Mouse (Mus musculus) gastrocnemius, adult 2 months (tissue): ENCODE data around the gene Tnfsf8. TPM values are rescaled to one million over a fixed set of nuclear protein-coding genes. Genes with fewer than 3 reads are reported as not detected.

Experiments used
- DNase-seq: peaks from one replicate; pipeline ENCODE4 v3.0.0; 2022
- H3K27ac ChIP-seq: fragments of 200-600 bp; 2 replicates; pipeline ENCODE4 v1.8.1; 2022; ENCODE audit warnings: mild to moderate bottlenecking
- H3K4me3 ChIP-seq: fragments of 200-600 bp; 2 replicates; pipeline ENCODE4 v1.8.1; 2022; ENCODE audit warnings: mild to moderate bottlenecking, moderate library complexity
- CTCF ChIP-seq: fragments of 200-600 bp; IDR thresholded peaks from 2 replicates; pipeline ENCODE4 v1.8.1; 2022; ENCODE audit warnings: antibody characterized with exemption, mild to moderate bottlenecking, moderate library complexity
- intact Hi-C: fragments of 180-260 bp; cut with DNase I; formaldehyde crosslinking; loops from one replicate; pipeline ENCODE4 v1.15.1; 2025
- long read RNA-seq, 2 experiments: library from polyadenylated mRNA; stranded (forward); transcript quantifications; one replicate each; pipeline ENCODE4 v2.0.0; 2021
- total RNA-seq, 2 experiments: library from RNA; stranded (reverse); gene quantifications; 2 replicates each; pipeline ENCODE4 v1.2.3; 2021

Gene Tnfsf8
- total RNA-seq: not detected
- long read RNA-seq, experiment 1: 0 reads
- long read RNA-seq, experiment 2: 0 reads

GRCm38 (mm10) chr4:63860688-63861540 lies at the start of gene Tnfsf8:
Tnfsf8 (minus strand) TSS chr4:63861347.
- intact Hi-C loops: no loop called here
- Histone ChIP-seq H3K27ac (no peak within 1 kb of the TSS), H3K4me3 (no peak within 1 kb of the TSS)
- DNase-seq: no peak
- no peak for TF ChIP-seq CTCF

DNA sequence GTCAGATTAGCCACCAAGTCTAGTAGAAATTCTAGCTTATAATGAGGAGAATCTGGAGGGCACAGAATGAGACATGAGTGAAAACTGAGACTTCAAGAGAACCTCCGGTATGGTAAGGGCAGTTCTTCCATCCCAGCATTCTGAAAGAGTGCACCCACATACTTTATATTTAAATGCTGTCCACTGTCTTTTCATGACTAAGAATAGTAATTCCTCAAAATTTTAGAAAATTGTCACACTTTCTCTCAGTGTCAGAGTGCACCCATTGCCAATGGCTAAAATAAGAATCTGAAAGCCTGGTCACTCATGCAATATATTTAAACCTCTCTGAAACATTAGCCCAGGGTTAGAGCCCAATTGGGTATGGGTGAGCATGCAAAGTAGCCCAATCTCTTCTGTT lies 47.4 kb upstream of the Tnfsf8 start:
- DNase-seq: no peak
- intact Hi-C loops: no loop called here
- Histone ChIP-seq H3K27ac (no peak overlapping the region), H3K4me3 (no peak overlapping the region)
- no peak for TF ChIP-seq CTCF

DNA sequence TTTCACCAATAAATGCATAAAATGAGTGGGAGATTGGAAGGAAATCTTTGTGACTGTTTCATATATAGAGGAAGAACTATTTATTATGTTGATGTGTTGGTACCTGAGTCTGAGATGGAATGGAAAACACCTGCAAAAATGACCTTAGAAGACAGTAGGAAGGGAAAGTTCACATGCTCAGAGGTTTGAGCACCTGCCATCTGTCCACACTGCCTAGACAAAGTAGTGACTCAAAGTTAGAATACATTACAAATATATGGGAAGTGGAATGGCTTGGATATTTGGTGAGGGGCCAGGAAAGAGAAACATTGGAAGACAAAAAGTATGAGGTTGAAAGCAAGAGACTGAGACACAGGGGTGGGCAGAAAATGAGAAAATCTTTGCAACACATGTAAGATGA lies 46.3 kb upstream of the Tnfsf8 start:
- intact Hi-C loops: no loop called here
- DNase-seq: no peak
- Histone ChIP-seq H3K4me3 (no peak overlapping the region), H3K27ac (no peak overlapping the region)
- TF ChIP-seq CTCF: no peak

GRCm38 (mm10) chr4:63906050-63906449 lies 44.9 kb upstream of the Tnfsf8 start:
- no peak for DNase-seq
- intact Hi-C loops: no loop called here

GRCm38 (mm10) chr4:63899081-63899523 lies 38.0 kb upstream of the Tnfsf8 start:
- no peak for DNase-seq
- H3K4me3 ChIP-seq: no peak overlapping the region
- TF ChIP-seq CTCF: no peak
- H3K27ac ChIP-seq: no peak overlapping the region
- intact Hi-C loops: no loop called here

More at GRCm38 (mm10) chr4:63906050-63906449, 44.9 kb upstream of the Tnfsf8 start:
- Histone ChIP-seq H3K4me3 (no peak overlapping the region), H3K27ac (no peak overlapping the region)
- no peak for TF ChIP-seq CTCF

GRCm38 (mm10) chr4:63897152-63897551 lies 36.0 kb upstream of the Tnfsf8 start:
- no peak overlapping the region for H3K27ac ChIP-seq
- DNase-seq: no peak
- H3K4me3 ChIP-seq: no peak overlapping the region
- intact Hi-C loops: no loop called here
- no peak for TF ChIP-seq CTCF

DNA sequence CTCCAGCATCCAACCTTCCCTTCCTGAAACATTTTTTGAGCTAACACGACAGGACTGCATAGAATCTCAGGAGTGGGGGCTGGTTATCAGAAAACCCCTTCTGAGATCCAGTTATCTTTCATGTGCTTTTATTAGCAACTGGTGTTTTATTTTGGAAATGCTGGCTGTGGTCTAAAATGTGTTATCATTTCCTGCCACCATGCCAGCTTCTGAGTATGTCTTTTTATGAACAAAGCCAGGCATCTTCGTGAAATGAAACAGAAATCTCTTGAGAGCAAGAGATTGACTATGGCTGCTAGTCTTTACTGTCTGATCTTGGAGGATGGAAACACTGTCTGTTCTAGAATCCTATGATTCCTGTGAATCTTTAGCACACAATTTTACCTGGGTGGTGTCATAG lies 25.0 kb upstream of the Tnfsf8 start:
- no peak for TF ChIP-seq CTCF
- no peak overlapping the region for H3K27ac ChIP-seq
- DNase-seq: no peak
- H3K4me3 ChIP-seq: no peak overlapping the region
- intact Hi-C loops: no loop called here

DNA sequence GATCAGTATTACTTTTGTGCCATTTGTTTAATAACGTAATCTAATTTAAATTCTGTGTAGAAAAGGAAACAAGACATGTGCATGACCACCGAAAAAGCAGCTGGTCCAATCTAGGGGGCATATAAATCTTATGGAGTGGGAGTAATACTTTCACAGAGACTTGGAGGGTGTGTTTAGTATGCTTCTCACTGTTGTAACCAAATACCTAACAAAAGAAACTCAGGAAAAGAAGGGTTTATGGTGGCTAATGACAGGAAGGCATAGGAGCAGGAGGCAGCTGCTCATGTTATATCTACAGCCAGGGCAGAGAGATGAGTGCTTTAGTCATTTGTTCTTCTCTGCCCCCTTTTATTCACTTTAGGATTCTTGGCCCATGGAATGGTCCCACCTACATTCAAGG lies 15.6 kb upstream of the Tnfsf8 start:
- no peak overlapping the region for H3K4me3 ChIP-seq
- DNase-seq: no peak
- TF ChIP-seq CTCF: no peak
- no peak overlapping the region for H3K27ac ChIP-seq
- intact Hi-C loops: no loop called here

DNA sequence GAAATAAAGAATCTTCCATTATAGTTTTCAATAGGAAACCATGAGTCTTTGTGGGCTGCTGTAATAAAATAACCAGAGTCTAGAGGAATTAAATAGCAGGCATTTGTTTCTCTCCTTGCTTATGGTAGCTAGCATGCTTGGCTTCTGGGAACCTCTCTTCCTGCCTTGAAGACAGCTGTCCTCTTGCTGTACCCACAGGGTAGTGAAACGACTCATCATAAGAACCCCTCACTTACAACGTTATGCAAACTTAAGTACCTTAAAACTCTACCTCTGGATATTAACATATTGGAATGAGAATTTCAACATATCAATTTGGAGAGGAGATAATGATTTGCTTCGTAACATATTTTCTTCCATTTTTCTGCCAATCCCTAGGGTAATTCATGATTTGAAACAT lies 14.3 kb upstream of the Tnfsf8 start:
- intact Hi-C loops: no loop called here
- Histone ChIP-seq H3K27ac (no peak overlapping the region), H3K4me3 (no peak overlapping the region)
- DNase-seq: no peak
- TF ChIP-seq CTCF: no peak

GRCm38 (mm10) chr4:63870678-63871077 lies 9.5 kb upstream of the Tnfsf8 start:
- intact Hi-C loops: no loop called here
- TF ChIP-seq CTCF: no peak
- H3K4me3 ChIP-seq: no peak overlapping the region
- no peak overlapping the region for H3K27ac ChIP-seq
- DNase-seq: no peak

DNA sequence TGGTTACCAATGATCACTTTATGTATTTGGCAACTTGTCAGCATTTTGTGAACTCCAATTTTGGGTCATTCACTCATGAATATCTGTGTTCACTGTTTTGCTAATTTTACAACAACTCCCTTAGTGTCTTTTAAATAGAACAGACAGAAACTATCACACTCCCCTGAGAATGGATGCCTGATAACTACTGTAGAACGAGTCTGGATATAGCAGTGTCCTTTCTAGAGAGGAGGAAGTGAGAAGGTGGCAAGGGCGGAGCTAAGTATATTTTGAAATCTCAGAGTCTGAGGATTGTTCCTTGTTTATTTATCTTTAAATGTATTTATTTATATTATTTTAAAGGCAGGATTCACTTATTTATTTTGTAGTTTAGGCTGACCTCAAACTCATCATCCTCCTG lies 7.6 kb upstream of the Tnfsf8 start:
- no peak for TF ChIP-seq CTCF
- no peak overlapping the region for H3K27ac ChIP-seq
- no peak for DNase-seq
- no peak overlapping the region for H3K4me3 ChIP-seq
- intact Hi-C loops: no loop called here

GRCm38 (mm10) chr4:63862953-63863352 lies 1.8 kb upstream of the Tnfsf8 start:
- no peak for DNase-seq
- Histone ChIP-seq H3K4me3 (no peak overlapping the region), H3K27ac (no peak overlapping the region)
- intact Hi-C loops: no loop called here
- no peak for TF ChIP-seq CTCF

DNA sequence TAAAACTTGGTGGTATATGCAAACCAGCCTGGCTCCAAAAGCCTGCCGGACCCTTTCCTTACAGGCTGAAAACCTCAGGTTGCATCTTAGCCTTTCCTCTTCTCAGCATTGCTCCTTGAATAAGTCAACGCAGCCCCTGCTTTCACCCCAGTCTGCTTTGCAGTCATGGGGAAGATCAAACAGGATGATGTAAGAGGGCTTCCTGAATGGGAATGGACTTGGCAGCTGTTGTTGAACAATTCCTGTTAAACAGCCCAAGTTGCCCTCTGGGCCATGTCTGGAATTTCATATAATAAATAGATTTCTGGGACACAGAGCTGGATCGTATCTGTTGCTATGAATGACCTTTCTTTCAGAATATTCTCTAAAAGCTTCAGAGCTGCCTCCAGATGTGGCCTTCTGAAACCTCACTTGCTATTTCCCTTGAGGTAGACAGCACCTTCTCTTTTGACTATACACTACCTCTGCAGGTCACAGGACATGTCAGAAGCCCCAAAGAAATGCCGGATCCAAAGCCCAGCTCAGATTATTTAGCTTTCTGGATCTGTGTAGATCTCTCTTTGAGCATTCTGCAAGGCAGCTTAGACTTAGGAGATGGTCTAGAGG lies 1.0 kb upstream of the Tnfsf8 start:
- DNase-seq: no peak
- no peak for TF ChIP-seq CTCF
- Histone ChIP-seq H3K4me3 (no peak overlapping the region), H3K27ac (no peak overlapping the region)
- intact Hi-C loops: no loop called here
